Mouse (Mus musculus) c-Kit-positive CD71-positive TER-119-positive erythroid progenitor cells, embryonic 14.5 days (primary cell): ENCODE data around the gene Slc5a12.
A peak's percentile ranks its signal among the peaks of the same experiment; 100 is the strongest.

Experiments used
- DNase-seq: peaks from one replicate; pipeline ENCODE4 v3.0.0-alpha.2; 2013; ENCODE audit warnings: low spot score

Gene Slc5a12

DNA sequence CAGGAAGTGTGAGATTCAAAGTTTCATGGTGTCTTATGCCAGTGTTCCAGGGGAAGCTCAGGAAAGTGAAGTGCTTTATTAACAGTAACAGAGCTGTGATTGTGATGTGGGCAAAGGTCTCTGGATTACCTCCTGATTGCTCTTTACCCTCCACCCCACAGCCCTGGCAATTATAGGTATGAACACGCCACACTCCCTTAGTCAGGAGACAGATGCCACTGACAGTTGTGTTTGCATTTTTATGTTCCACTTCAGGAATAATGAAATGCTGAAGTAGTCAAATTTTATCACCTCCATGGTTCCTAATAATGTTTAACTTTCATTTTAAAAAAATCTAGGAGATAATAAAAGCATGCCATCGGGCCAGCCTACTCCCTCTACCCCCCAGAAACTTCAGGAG is at the start of gene Slc5a12:
Gene Slc5a12, plus strand, starts transcription at position 367 of the 400 bp plus-strand sequence.
- DNase-seq, result no peak

DNA sequence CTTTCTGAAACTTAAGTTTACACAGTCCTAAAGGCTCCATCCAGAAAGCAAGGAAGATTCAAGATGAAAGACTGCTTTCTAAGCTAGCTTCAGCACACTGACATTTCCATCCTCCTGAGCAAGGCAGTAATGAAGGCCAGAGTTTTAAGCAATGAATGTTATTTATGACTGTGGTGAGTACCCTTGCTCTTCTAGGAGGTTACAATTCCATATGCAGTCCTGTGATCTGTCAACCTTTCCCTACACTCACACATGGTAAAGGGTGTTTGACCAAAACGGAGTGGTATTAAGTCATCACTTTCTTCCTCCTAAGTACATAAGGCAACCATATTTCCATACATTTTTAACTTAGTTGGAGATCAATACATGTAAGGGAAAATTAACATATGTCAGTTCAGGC is 41.0 kb upstream of the Slc5a12 start:
- no peak for DNase-seq

GRCm38 (mm10) chr2:110562621-110563020 is 34.5 kb upstream of the Slc5a12 start:
- DNase-seq, result no peak

DNA sequence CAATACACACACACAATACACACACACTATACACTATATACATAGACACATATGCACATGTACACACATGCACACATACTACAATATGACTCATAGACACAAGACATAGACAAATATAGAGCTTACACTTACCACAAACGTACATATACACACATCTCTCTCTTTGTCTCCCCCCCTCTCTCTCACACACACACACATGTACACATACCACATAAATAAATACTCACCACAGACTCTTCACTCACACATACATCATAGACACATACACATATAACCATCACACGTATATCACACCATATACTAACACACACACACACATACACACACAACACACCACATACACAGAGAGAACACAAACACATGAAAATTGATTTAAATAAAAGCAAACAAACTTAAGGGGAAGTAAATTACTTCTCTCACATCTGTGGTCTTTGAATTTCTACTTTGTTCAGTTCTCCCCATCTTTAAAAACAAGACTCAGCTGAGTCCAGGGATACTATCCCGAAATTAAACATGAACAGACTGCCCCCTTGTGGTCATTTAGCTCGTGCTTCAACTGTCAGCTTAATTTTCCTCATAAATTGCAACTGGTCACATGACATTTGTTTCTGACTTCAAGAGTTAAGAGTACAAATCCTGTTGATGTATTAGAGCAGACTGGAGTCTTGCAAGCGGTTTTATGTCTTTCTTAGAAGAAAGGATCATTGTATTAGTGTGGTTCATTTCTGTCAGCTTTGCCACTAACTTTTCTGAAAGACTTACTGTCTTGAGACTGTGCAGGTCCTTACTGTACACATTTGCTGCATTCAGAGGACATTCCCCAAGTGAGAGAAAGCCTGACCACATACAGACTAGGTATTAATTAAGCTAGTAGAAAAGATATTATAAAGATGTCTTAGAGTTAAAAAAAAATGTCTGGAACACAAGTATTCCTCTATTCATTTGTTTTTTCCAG is 32.1 kb upstream of the Slc5a12 start:
- peak; percentile 28 for DNase-seq

- no peak for DNase-seq
Observed at GRCm38 (mm10) chr2:110586692-110587091, 10.4 kb upstream of the Slc5a12 start.

- DNase-seq, result no peak
Observed at GRCm38 (mm10) chr2:110590007-110590406, 7.1 kb upstream of the Slc5a12 start.

DNA sequence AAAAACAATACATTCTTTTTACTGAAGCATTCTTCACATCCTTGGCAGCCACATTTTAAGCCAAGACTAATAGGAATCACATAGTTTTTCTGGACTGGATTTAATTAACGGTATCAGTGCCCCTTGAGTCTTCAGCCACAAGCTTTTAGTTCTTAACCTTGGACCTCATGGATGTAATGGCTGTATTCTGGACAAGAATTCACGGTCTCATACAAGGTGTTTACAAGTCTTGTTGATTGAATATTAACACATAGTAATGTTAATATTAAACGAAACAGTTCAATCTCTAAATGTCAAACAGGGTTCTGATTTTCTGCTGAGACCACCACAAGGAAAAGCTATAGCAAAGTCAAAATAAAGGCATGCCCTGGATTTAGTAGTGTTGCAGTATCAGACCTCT is 4.8 kb upstream of the Slc5a12 start:
- no peak for DNase-seq

DNA sequence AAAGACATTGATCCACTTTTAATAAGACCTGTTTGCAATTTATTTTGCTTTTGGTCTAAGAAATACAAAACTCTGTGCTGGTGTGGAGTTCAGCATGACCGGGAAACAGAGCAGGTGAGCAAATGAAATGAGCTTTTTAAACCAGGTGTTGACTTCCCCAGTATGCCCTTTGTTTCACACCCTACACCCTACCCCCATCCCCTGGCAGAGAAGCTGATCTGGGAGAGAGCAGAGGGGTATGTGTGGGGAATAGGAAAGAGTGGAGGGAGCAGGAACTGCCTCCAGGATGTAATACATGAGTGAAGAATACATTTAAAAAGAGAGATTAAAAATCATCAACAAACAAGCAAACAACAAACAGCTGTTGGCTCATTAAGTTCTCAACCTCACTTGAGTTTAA is 47.3 kb downstream of the Slc5a12 start:
- no peak for DNase-seq

- DNase-seq, result no peak
Observed at GRCm38 (mm10) chr2:110644846-110645245, 47.7 kb downstream of the Slc5a12 start.

DNA sequence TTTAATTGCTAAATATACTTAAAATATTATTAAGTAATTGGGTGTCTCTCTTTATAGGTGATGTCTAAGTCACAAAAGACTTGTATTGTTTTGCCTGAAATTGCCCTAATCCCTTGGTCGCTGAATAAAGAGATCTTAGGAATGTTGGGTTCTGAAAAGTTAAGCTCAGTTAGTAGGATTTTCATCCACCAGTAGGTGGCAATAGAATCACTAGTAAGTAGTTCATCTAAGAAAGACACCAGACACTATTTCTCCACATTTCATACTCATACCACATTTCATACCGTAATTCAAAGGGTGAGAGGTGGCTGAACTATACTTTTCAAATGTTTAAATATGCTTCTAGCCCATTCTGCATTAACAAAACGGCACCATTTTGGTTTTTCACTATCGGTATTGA is 66.2 kb downstream of the Slc5a12 start:
- DNase-seq, result no peak

GRCm38 (mm10) chr2:110671071-110671624 is 74.0 kb downstream of the Slc5a12 start:
- DNase-seq, result no peak
